Mouse (Mus musculus): Measurements from ENCODE around the gene Gm3233. TPM values are rescaled to one million over a fixed set of nuclear protein-coding genes. Genes with fewer than 3 reads are reported as not detected.
"Not testable (repeated sequence)": the region's sequence is repeated elsewhere in the genome, so short reads cannot be mapped to it uniquely, and the experiment has no call there.

Gene Gm3233
- not detected for total RNA-seq (2021)
- long read RNA-seq: 0 reads

DNA sequence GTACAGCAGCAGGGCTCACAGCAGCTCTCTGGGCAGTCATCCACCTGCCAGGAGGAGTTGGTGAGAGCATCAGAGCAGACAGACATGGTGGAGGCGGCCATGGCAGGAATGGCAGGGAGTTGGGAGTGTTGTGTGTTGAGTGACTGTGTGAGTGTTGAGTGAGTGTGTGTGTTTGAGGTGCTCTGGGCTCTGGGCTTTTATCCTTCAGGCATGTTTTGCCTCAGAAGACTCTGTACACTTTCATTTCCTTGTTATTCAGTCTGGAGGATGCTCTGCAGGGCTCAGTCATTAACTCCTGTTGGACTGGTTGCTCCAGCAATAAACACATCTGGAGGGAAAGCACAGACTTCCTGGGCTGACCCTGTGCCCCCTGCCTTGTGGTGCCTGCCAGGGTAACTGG, at the start of gene Gm3233:
Gene Gm3233, minus strand, starts transcription at position 101 of the 400 bp plus-strand sequence.
- not testable (repeated sequence) for DNase-seq (ENCODE audit: low spot score in 2 of 2)

DNA sequence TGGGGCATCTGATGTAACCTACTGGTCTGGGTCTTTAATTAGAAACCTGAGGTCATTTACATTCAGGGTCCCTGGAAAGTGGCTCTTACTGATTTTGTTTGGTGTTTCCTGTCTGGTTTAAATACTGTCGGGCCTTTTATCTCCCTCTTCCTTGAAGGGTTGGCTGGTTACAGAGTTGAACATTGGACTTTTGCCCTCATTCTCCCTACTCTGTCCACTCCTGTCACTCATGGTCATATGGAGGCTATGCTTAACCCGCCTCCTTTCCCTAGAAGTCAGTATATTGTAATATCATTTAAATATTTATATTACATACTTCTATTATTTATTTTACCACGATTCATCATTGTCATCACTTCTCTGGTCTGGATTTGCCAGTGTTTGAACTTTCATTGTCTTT, 44.6 kb upstream of the Gm3233 start:
- no peak for DNase-seq (ENCODE audit: low spot score in 2 of 2)

DNA sequence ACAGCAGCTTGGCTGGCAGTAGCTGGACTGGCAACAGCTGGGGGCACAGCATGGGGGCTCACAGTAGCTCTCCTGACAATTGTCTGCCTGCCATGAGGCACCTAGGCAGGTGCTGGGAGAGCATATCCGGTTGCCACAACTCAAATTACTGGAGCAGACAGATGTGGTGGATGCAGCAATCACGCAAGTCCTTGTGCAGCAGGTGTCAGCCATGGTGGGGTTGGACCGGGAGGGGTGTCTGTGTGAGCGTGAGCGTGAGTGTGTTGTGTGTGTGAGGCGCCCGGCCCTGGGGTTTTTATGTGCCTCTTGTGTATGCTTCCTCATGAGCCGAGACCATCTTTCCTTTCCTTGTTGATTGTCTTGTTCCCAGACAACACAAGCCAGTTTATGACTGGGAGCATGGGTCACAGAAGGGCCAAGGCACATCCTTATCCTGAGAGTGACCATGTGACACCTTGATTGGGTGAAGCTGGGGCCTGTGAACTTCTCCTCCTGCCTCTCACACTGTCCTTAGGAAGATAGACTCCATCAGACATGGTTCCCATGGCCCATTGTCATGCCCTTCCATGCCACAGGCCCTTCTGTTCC, 39.5 kb upstream of the Gm3233 start, which contains the start of gene Gm19668:
Gene Gm19668, minus strand, starts transcription at position 213 of the 588 bp plus-strand sequence.
- no peak for DNase-seq (ENCODE audit: low spot score in 2 of 2)

DNA sequence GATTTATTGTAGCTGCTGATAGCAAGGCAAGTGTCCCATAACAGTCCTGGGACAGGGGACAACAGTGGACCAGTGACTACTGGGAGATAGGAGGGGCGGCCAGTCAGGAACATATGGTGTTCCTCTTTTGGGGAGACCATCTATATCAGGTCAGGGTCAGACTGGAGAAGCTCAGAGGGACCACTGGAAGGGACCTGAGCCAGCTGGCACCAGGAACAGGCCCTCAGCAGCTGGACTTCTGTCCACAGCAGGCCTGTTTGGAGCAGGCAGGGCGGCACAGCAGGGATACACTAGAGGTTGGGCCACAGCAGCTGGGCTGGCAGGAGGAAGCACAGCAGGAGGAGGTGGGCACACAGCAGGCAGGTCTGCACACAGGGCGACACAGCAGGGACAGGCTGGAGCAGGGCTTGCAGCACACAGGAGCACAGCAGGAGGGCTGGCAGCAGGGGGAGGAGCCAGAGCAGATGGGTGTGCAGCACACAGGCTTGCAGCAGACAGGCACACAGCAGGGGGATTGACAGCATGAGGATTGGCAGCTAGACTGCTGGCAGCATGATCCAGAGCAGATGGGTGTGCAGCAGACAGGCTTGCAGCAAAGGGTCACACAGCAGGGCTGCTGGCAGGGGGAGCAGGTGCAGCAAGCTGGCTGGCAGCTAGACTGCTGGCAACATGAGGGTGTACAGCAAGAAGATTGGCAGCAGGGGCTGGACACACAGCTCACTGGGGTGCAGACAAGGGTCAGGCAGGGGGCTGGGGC, 38.9 kb upstream of the Gm3233 start:
- DNase-seq (ENCODE audit: low spot score in 2 of 2): not testable (repeated sequence)

DNA sequence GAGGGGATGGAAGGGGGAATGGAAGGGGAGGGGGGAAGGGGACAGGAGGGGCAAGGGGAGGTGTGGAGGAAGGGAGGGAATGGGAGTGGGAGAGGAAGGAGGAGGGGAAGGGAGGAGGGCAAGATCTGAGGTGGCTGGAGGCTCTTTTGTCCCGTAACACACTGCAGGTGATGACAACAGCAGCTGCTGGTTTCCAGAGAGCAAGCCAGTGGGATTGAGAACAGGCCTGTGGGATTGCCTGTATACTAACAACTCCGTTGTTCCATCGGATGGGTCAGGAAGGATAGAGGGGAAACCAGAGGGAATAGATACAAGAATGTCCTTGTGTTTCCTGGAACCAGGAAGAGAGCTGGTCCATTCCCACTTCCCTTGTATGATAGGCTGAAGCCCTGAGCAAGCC, 38.2 kb upstream of the Gm3233 start:
- no peak for DNase-seq (ENCODE audit: low spot score in 2 of 2)

DNA sequence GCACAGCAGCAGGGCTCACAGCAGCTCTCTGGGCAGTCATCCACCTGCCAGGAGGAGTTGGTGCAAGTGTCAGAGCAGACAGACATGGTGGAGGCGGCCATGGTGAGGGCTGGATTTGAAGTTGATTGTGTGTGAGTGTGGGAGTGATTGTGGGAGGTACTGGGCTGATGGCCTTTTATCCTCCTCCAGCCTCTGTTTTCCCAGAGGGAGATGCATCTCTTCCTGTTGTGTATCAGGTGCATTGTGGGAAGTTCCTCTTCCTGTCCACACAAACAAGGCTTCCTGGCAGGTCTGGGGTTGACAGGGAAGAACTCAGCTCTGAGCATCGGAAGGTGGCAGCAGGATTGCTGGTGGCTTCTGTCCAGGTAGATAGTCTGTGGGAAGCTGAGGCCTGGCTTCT, 35.5 kb upstream of the Gm3233 start, which contains the start of gene Gm9639:
Gene Gm9639, minus strand, starts transcription at position 101 of the 400 bp plus-strand sequence.
- DNase-seq (ENCODE audit: low spot score in 2 of 2): no peak

DNA sequence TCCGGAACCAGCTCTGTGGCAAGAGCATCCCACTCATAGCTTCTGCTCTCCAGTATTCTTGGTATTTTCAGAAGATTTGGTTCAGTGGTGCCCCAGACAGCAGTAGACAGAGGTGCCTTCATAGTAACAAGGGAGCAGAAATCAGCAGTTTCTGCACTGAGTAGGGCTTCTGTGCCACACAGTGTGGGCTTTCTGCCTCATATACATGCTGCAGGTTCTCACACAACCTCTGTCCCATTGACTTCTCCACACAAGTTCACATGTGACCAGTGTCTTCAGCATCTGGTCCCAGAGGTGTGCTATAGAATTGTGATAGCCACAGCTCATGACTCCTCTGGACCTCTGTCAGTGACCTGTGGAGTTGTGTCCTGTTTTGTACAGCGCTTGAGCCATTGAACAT, 29.1 kb upstream of the Gm3233 start:
- no peak for DNase-seq (ENCODE audit: low spot score in 2 of 2)

DNA sequence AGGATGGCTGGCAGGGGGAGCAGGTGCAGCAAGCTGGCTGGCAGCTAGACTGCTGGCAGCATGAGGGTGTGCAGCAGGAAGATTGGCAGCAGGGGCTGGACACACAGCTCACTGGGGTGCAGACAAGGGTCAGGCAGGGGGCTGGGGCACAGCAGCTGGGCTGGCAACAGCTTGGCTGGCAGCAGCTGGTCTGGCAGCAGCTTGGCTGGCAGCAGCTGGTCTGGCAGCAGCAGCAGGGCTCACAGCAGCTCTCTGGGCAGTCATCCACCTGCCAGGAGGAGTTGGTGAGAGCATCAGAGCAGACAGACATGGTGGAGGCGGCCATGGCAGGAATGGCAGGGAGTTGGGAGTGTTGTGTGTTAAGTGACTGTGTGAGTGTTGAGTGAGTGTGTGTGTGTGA, 28.4 kb upstream of the Gm3233 start, which contains the start of gene Gm7137:
Gene Gm7137, minus strand, starts transcription at position 325 of the 400 bp plus-strand sequence.
- not testable (repeated sequence) for DNase-seq (ENCODE audit: low spot score in 2 of 2)

DNA sequence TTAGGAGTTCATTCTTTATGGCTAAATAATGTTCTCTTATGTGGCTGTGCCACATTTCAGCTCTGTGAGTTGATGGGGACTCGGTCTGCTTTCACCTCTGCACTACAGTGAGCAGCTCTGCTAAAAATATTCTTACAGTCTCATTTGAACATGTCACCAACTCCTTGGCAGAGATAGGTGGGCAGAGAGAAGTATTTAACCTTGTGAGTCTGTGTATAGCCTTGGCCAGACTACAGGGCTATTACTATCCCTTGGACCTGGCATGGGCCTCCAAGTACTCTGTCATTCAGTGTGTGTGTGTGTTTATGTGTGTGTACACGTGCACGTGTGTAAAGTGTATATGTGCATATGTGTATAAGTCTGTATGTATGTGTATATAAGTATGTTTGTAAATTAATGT, 23.9 kb upstream of the Gm3233 start:
- DNase-seq (ENCODE audit: low spot score in 2 of 2): not testable (repeated sequence)

DNA sequence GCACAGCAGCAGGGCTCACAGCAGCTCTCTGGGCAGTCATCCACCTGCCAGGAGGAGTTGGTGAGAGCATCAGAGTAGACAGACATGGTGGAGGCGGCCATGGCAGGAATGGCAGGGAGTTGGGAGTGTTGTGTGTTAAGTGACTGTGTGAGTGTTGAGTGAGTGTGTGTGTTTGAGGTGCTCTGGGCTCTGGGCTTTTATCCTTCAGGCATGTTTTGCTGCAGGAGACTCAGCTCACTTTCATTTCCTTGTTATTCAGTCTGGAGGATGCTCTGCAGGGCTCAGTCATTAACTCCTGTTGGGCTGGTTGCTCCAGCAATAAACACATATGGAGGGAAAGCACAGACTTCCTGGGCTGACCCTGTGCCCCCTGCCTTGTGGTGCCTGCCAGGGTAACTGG, 23.0 kb upstream of the Gm3233 start, which contains the start of gene Gm3250:
Gene Gm3250, minus strand, starts transcription at position 101 of the 400 bp plus-strand sequence.
- not testable (repeated sequence) for DNase-seq (ENCODE audit: low spot score in 2 of 2)

DNA sequence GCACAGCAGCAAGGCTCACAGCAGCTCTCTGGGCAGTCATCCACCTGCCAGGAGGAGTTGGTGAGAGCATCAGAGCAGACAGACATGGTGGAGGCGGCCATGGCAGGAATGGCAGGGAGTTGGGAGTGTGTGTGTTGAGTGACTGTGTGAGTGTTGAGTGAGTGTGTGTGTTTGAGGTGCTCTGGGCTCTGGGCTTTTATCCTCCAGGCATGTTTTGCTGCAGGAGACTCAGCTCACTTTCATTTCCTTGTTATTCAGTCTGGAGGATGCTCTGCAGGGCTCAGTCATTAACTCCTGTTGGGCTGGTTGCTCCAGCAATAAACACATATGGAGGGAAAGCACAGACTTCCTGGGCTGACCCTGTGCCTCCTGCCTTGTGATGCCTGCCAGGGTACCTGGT, 17.4 kb upstream of the Gm3233 start, which contains the start of gene Gm7138:
Gene Gm7138, minus strand, starts transcription at position 101 of the 400 bp plus-strand sequence.
- DNase-seq (ENCODE audit: low spot score in 2 of 2): not testable (repeated sequence)

DNA sequence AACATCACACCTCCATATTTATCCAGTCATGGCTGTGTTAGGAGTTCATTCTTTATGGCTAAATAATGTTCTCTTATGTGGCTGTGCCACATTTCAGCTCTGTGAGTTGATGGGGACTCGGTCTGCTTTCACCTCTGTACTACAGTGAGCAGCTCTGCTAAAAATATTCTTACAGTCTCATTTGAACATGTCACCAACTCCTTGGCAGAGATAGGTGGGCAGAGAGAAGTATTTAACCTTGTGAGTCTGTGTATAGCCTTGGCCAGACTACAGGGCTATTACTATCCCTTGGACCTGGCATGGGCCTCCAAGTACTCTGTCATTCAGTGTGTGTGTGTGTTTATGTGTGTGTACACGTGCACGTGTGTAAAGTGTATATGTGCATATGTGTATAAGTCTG, 12.7 kb upstream of the Gm3233 start:
- not testable (repeated sequence) for DNase-seq (ENCODE audit: low spot score in 2 of 2)

DNA sequence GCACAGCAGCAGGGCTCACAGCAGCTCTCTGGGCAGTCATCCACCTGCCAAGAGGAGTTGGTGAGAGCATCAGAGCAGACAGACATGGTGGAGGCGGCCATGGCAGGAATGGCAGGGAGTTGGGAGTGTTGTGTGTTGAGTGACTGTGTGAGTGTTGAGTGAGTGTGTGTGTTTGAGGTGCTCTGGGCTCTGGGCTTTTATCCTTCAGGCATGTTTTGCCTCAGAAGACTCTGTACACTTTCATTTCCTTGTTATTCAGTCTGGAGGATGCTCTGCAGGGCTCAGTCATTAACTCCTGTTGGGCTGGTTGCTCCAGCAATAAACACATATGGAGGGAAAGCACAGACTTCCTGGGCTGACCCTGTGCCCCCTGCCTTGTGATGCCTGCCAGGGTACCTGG, 11.7 kb upstream of the Gm3233 start, which contains the start of gene Gm3238:
Gene Gm3238, minus strand, starts transcription at position 101 of the 400 bp plus-strand sequence.
- not testable (repeated sequence) for DNase-seq (ENCODE audit: low spot score in 2 of 2)

DNA sequence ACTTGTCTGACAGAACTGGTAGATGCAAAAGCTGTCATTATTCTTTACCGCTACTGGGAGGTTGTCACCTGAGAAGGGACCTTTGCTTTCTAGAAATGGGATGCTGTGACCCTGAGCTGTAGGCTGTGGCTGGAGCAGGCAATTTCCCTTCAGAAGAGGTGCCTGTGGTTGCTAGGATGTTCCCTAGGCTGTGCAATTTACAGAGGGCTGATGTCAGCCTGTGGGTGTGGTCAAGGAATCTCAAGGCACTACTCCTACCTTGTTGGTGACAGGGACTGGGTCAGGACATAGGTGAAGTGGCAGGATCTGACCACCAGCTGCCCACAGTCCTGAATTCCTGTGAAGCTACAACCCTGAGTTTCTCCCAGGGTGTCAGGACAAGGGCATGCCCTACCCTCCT, 10.2 kb upstream of the Gm3233 start:
- no peak for DNase-seq (ENCODE audit: low spot score in 2 of 2)

DNA sequence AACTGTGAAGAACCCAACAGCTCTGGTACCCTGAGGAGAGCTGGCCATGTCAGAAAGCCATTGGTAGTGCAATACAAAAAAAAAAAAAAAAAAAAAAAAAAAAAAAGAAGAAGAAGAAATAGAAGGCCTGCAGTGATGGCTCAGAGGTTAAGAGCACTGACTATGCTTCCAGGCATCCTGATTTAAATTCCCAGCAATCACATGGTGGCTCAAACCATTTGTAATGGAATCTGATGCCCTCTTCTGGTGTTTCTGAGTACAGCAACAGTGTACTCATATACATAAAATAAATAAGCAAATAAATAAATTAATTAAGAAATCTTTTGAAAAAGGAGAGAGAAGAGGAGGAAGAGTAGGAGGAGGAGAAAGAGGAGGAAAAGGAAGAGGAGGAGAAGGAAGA, 6.0 kb downstream of the Gm3233 start:
- DNase-seq (ENCODE audit: low spot score in 2 of 2): no peak

DNA sequence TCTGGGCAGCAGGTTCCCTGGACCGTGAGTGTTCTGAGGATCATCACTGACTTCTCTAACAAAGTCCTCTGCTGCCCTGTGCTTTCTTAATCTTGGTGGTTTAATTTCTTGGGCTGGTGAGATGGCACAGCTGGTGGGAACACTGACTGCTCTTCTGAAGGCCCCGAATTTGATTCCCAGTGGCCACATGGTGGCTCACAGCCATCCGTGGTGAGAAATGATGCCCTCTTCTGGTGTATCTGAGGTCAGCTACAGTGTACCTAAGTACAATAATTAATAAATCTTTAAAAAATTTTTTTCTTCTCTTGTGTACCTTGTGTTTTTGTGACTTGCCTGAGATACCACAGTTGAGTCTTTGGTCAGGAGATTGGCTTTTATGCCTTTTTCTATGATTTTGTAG, 7.2 kb downstream of the Gm3233 start:
- DNase-seq (ENCODE audit: low spot score in 2 of 2): not testable (repeated sequence)

DNA sequence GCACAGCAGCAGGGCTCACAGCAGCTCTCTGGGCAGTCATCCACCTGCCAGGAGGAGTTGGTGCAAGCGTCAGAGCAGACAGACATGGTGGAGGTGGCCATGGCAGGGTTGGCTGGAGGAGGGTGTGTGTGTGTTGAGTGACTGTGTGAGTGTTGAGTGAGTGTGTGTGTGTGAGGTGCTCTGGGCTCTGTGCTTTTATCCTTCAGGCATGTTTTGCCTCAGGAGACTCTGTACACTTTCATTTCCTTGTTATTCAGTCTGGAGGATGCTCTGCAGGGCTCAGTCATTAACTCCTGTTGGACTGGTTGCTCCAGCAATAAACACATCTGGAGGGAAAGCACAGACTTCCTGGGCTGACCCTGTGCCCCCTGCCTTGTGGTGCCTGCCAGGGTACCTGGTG, 8.2 kb downstream of the Gm3233 start, which contains the start of gene Gm9736:
Gene Gm9736, minus strand, starts transcription at position 101 of the 400 bp plus-strand sequence.
- not testable (repeated sequence) for DNase-seq (ENCODE audit: low spot score in 2 of 2)

DNA sequence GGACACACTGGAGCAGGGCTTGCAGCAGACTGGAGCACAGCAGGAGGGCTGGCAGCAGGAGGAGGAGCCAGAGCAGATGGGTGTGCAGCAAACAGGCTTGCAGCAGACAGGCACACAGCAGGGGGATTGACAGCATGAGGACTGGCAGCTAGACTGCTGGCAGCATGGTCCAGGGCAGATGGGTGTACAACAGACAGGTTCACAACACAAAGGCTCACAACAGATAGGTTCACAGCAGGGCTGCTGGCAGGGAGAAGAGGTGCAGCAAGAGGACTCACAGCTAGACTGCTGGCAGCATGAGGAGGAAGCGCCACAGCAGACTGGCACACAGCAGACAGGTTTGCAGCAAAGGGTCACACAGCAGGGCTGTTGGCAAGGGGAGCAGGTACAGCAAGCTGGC, 8.8 kb downstream of the Gm3233 start:
- DNase-seq (ENCODE audit: low spot score in 2 of 2): not testable (repeated sequence)

DNA sequence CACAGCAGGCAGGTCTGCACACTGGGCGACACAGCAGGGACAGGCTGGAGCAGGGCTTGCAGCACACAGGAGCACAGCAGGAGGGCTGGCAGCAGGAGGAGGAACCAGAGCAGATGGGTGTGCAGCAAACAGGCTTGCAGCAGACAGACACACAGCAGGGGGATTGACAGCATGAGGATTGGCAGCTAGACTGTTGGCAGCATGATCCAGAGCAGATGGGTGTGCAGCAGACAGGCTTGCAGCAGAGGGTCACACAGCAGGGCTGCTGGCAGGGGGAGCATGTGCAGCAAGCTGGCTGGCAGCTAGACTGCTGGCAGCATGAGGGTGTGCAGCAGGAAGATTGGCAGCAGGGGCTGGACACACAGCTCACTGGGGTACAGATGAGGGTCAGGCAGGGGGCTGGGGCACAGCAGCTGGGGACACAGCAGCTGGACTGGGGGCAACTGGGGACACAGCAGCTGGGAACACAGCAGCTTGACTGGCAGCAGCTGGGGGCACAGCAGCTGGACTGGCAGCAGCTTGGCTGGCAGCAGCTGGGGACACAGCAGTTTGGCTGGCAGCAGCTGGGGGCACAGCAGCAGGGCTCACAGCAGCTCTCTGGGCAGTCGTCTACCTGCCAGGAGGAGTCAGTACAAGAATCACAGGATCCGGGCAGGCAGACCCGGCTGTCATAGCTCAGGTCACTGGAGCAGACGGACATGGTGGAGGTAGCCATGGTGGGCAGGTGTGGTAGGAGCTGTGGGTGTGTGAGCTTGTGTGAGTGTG, 17.4 kb downstream of the Gm3233 start, which contains the start of gene Gm18596:
Gene Gm18596, minus strand, starts transcription at position 715 of the 765 bp plus-strand sequence.
- DNase-seq (ENCODE audit: low spot score in 2 of 2): peak in 1 of 2 experiments; percentile 16

DNA sequence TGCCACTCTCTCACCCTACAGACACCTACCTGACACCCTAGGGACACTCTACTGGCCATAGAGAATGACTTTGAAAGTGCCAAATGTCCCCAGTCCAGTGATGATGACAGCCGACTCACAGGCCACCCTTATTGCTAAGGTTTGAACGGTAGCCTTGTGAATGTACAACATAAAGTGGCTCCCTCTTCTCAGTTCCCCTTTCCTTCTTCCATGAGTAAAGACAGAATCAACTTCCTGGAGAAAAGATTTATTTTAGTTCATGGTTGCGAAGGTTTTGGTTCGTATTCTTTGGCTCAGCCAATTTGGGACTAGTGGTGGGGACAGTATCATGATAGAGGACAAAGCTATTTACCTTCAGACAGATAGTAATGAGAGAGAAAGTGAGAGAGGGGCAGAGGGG, 20.6 kb downstream of the Gm3233 start:
- no peak for DNase-seq (ENCODE audit: low spot score in 2 of 2)

DNA sequence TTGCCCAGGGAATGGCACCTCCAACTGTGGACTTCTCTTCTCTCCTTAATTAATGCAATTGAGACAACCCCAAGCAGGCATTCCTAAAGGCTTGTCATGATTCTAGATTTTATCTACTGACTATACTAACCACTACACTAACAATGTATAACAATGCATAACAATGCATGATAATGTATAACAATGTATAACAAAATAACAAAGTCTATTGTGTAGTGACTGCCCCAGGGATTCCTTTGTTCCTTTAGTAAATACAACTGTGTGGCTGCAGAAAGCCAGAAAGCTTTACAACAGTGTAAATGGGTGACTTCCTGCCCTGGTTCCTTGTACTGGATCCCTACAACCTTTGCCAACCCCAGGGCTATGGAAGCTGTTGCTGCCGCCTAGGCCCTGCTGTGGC, 23.6 kb downstream of the Gm3233 start:
- DNase-seq (ENCODE audit: low spot score in 2 of 2): no peak

Measured in layer of hippocampus, adult 18-20 months (tissue).